Mouse (Mus musculus) liver, postnatal 0 days (tissue): ENCODE results near the gene Pde10a.

Experiments
- CTCF ChIP-seq: sonication (generic); IDR thresholded peaks from 2 replicates; pipeline ENCODE4 v1.5.1; 2016; ENCODE audit warnings: antibody characterized with exemption, low read depth
- EP300 ChIP-seq: IDR thresholded peaks from 2 replicates; pipeline ENCODE4 v1.6.1; 2016; ENCODE audit warnings: antibody characterized with exemption, low read depth, mild to moderate bottlenecking

GRCm38 (mm10) chr17:9032362-9033044 lies 507.3 kb downstream of the Pde10a start:
- TF ChIP-seq CTCF: no peak
- no peak for TF ChIP-seq EP300
